Mouse (Mus musculus): ENCODE measurements around the gene Urod.

The Urod gene

DNA sequence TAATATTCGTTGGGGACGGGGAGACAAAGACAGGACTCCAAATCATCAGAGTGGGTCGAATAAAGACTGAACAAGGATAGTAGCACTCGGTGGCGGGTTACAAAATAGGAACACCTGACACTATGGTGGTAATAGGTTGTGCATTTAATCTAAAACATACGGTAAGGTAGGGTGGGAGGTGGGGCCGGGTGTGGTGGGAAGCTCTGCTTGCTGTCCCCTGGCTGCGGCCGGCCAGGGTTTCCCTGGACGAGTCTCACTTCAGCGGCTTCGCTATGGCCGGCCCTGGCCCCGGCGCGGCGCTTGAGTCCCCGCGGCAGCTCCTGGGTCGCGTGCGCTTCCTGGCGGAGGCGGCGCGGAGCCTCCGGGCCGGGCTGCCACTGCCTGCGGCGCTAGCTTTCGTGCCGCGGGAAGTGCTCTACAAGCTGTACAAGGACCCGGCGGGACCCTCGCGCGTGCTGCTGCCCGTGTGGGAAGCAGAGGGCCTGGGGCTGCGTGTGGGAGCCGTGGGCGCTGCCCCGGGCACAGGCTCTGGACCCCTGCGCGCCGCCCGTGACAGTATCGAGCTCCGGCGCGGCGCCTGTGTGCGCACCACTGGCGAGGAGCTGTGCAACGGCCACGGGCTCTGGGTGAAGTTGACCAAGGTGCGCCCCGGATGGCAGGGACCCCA is 1.1 kb upstream of the Urod start, which contains the start of gene Hectd3:
Hectd3 (plus strand) TSS at position 187 of the 667 bp plus-strand sequence.
- no peak for DNase-seq (ENCODE audit: low read depth in 1 of 2, low spot score in 2 of 2)

DNA sequence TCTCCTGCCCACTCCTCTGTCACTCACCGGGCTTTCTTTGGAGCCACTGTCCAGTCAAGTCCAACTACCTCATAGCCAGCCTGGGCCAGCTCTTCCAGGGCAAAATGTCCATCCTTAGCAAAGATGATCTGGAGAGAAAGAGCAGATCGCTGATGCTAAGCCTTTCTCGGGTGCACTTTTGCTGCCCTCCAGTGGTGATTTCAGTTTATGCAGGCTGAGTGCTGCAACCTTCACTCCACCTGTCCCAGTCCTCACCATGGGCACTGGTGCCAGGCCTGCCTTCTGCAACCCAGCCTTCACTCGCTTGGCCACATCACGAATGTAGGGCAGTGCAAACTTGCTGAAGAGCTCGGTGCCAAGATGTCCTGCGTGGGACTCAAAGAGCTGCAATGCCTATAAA is 2.8 kb downstream of the Urod start:
- peak in 1 of 2 experiments; percentile 51 for DNase-seq (ENCODE audit: low read depth in 1 of 2, low spot score in 2 of 2)

DNA sequence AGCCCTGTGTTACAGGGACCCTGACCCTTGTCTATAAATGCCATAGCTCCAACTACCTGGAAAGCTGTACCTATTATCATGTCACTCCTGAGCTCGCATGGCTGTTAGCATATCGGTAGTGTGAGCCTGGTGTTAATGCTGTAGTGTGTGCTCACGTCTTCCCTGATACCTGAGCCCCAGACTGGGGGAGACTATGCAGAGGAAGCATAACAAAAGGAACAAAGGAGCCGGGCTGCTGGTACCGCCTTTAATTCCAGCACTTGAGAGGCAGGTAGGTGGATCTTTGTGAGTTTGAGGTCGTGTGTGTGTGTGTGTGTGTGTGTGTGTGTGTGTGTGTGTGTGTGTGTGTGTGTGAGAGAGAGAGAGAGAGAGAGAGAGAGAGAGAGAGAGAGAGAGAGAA is 4.5 kb downstream of the Urod start:
- no peak for DNase-seq (ENCODE audit: low read depth in 1 of 2, low spot score in 2 of 2)

DNA sequence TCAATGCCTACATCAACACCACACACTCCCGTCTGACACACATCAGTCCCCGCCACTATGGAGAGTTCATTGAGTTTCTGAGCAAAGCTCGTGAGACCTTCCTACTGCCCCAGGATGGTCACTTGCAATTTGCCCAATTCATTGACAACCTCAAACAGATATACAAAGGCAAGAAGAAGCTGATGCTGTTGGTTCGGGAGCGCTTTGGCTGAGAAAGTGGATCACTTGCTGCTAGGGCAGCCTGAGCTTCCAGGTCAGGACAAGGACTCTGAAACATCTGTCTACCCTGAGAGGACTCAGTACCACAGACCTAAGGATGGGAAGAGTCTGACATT is 7.1 kb downstream of the Urod start:
- DNase-seq (ENCODE audit: low read depth in 1 of 2, low spot score in 2 of 2): no peak

DNA sequence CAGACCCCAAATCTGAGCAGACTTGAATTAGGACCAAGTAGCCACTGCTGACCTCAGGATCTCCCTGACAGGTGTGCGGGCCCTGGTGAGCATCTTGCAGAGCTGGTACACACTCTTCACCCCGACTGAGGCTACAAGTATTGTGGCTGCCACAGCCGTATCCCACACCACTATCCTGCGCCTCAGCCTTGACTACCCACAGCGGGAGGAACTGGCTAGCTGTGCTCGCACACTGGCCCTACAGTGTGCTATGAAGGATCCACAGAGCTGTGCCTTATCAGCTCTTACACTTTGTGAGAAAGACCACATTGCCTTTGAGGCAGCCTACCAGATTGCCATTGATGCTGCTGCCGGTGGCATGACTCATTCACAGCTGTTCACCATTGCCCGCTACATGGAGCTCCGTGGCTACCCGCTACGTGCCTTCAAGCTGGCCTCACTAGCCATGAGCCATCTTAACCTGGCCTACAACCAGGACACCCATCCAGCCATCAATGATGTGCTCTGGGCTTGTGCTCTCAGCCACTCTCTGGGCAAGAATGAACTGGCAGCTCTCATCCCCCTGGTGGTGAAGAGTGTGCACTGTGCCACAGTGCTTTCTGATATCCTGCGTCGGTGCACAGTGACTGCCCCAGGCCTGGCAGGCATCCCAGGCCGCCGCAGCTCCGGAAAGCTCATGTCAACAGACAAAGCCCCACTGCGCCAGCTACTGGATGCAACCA is 7.7 kb downstream of the Urod start:
- no peak for DNase-seq (ENCODE audit: low read depth in 1 of 2, low spot score in 2 of 2)

DNA sequence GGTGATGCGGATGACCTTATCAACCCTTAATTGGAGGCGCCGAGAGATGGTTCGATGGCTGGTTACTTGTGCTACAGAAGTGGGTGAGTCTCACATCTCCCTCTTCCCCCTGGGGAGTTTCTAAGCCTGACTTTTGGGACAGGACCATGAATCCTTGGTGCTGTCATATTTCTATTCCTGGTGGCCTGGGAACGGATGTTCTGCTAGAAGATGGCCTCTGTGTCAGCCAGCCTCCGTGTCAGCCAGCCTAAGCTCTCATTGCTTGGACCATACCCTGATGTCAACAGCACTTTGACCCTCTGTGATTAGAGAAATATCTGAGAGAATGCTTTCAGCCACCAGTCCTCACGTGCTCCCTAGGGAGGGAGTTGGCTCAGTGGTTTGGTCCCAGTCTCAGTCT is 8.5 kb downstream of the Urod start:
- no peak for DNase-seq (ENCODE audit: low read depth in 1 of 2, low spot score in 2 of 2)

DNA sequence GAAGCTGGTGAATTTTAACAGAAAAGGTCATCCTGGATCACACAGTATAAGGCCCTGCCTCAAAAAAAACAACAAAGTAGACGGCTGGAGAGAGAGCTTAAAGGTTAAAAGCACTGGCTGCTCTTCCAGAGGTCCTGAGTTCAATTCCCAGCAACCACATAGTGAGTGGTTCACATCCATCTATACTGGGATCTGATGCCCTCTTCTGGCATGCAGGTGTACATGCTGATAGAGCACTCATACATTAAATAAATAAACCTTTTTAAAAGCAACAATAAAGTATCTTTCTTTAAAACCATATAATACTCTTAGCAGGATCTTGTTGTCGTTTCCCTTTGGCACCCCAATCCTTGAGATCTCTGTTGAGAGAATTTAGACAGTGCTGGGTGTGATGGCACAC is 17.7 kb downstream of the Urod start:
- no peak for DNase-seq (ENCODE audit: low read depth in 1 of 2, low spot score in 2 of 2)

DNA sequence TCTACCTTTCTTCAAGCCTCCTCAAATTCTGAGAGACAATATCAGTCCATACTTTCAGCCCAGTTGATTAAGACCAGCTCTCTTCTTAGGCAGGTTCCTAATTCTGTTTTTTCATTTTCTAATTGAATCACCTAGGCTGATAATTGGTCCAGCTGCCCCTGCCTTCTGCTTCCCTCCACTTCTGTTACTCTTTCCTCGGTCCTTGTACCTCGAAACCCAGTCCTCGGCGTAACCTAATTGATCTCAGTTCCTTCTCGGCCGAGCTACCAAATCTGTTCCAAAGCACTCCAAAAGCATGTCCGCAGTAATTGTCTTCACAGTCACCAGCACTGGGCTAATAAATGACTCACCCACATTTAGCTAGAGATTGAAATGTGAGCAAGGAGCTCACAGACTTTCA is 39.3 kb downstream of the Urod start:
- DNase-seq (ENCODE audit: low read depth in 1 of 2, low spot score in 2 of 2): no peak

DNA sequence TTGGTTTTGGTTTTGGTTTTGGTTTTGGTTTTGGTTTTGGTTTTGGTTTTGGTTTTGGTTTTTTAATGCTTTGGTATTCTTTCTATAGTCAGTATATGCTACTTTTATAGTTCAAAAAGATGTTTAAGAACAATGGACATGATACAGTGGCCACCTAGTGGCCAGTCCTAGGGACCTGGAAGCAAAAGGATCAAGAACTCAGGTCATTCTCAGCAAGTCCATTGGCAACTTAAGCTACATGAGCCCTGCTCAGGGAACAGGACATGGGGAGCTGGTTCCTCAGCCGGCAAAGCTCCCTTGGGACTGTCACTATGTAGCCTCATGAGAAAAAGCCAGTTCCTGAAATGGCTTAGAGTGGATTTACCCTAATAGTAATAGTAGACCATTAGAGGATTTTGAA is 42.6 kb downstream of the Urod start:
- no peak for DNase-seq (ENCODE audit: low read depth in 1 of 2, low spot score in 2 of 2)

DNA sequence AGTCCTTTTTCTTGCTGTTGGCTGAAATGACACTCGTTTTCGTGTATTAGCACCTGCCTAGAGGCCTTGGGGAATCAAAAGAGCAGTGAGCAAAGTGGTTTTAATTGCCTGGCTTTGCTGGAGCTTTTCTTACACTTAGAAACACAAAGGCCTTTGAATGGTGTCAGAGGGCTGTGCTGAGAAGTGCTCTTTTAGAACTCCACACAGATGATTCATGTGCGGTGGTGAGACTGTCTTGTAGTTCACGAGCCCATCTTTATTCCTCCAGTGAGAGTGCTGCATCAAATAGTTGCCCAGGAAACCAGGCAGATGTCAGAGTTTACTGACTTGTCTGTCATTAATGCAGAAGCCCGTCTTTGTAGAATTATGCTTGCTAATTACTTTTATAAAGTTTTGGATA is 50.2 kb downstream of the Urod start:
- DNase-seq (ENCODE audit: low read depth in 1 of 2, low spot score in 2 of 2): no peak

DNA sequence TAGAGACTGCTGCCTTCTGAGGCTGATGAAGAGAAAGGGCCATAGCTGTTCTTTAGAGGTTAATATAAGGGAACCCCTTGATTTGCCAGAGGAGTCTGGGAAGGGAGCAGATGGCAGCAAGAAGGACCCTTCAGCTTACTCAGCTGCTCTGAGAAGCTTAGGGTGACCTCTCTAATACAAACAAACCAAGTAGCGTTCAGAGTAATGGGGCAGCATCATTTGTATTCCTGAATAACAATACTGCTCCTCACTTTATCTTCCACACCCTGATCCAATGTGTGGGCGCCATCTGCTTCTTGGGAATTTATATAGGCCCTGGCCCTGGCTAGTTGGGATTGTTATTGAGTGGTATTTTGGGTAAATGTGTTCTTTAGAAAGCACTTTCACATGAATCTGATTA is 51.5 kb downstream of the Urod start:
- DNase-seq (ENCODE audit: low read depth in 1 of 2, low spot score in 2 of 2): no peak

Data from monocyte, adult 2 months (primary cell).